Mouse (Mus musculus): Measurements from ENCODE around the gene Olfr676. TPM values are rescaled to one million over a fixed set of nuclear protein-coding genes. Genes with fewer than 3 reads are reported as not detected.

Olfr676 gene
- not detected in 2 replicates for polyA plus RNA-seq (2021; fragmentation: Nextera tagmentation)
- long read RNA-seq, experiment 1: 0 reads
- long read RNA-seq, experiment 2: 0 reads

DNA sequence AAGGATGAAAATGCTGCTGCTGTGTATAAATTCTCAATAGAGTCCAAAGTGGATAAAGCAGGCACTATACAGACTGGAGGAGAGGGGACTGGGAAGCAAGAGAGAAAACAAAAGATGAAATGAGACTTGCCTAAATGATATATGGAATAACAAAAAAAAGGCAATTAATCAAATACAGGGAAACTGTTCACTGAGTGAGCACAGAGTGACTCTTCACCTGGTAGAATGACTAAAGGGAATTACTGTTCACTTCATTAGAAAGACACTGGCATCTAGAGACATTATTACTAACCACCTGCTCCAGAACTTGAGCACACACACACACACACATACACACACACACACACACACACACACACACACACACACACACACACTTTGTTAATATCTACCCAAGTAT is at the start of gene Olfr676:
TSS of gene Olfr676 (plus strand) at position 301 of the 400 bp plus-strand sequence.

DNA sequence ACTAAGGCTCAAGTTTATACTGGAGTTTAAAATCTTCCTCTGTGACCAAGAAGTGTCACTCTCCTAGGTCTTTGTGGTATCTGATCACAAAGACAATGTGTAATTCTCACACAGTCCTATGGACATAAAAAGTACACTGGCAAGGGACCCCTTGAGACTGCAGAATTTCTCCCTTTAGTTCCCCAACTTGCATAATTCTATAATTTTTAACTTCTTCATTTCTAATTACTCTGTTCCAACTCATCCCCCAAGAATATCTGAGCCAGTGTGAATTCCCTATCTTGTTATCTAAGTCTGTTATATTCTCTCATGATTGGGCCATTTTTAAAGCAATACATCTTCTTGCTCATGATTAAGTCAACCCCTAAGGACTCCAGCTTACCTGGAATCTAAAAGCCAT is 30.6 kb upstream of the Olfr676 start, which contains the start of gene Olfr672:
TSS of gene Olfr672 (minus strand) at position 101 of the 400 bp plus-strand sequence.

DNA sequence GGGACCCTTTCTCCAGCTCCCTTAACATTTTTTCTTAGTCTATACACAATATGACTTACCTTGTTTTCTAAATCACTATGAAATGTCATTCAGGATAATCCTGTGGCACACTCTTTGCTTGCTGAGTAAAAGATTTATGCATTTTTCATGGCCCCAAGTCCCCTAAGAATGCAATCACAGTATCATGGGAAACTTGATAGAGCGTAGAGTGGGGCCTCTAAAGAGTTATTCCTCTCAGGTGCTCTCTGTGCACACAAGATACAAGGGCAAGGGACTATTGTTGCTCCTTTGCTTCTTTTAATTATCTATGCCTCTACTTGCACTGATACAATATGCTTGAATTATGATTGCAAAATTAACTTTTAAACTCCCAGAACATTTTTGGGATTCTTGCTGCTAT is 4.1 kb upstream of the Olfr676 start, which contains the start of gene Olfr675:
TSS of gene Olfr675 (minus strand) at position 101 of the 400 bp plus-strand sequence.

DNA sequence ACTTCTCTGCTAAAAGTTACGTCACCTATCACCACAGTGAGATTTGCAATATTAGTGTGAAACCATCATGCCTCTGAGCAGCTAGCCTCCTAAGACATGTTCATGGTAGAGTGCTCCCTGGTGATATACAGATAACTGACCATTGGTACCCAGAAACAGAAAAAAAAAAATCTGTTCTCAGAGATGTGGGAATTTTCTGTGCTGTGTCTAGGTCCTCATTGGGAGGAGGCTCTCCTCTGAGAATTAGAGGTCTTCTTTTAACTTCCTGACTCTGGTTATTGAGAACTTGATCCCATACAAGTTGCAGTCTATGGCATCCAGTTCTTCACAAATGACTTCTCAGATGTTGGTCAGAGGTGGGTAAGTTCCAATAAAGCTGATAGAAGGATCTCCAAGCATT is 31.7 kb downstream of the Olfr676 start, which contains the start of gene Olfr678:
TSS of gene Olfr678 (plus strand) at position 301 of the 400 bp plus-strand sequence.

DNA sequence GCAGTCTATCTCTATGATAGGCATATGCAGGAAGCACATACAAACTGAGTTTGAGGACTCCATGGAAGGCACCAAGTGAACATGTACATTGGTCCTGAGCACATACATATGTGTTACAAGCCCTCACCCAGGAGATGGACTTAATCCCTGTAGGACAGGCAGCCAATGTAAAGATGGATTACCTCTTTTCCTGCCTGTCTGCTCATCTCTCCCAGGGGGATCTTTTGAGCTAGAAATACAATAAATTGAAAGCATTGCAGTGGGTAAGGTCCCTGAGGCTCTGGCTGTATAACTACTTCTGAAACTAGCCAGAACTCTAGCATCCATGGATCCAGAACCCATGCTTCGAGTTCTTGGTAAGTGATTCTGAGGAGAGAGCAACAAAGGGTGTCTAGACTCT is 48.4 kb downstream of the Olfr676 start, which contains the start of gene Olfr679:
TSS of gene Olfr679 (plus strand) at position 301 of the 400 bp plus-strand sequence.

Other genes starting within 250 kb of the Olfr676 start
- not detected in 2 replicates for gene Usp17lb, start 190.1 kb upstream of the Olfr676 start, polyA plus RNA-seq (2021; fragmentation: Nextera tagmentation)
- not detected in 2 replicates for gene Usp17la, start 175.7 kb upstream of the Olfr676 start, polyA plus RNA-seq (2021; fragmentation: Nextera tagmentation)
- not detected in 2 replicates for gene Olfr665, start 154.7 kb upstream of the Olfr676 start, polyA plus RNA-seq (2021; fragmentation: Nextera tagmentation)
- gene Olfr666, start 136.7 kb upstream of the Olfr676 start, polyA plus RNA-seq (2021; fragmentation: Nextera tagmentation): not detected in 2 replicates
- not detected in 2 replicates for gene Olfr667, start 111.2 kb upstream of the Olfr676 start, polyA plus RNA-seq (2021; fragmentation: Nextera tagmentation)
- not detected in 2 replicates for gene Olfr668, start 104.6 kb upstream of the Olfr676 start, polyA plus RNA-seq (2021; fragmentation: Nextera tagmentation)
- gene Olfr669, start 98.5 kb upstream of the Olfr676 start, polyA plus RNA-seq (2021; fragmentation: Nextera tagmentation): not detected in 2 replicates
- not detected in 2 replicates for gene Olfr670, start 70.1 kb upstream of the Olfr676 start, polyA plus RNA-seq (2021; fragmentation: Nextera tagmentation)
- not detected in 2 replicates for gene Olfr671, start 53.6 kb upstream of the Olfr676 start, polyA plus RNA-seq (2021; fragmentation: Nextera tagmentation)
- not detected in 2 replicates for gene Olfr672, start 30.7 kb upstream of the Olfr676 start, polyA plus RNA-seq (2021; fragmentation: Nextera tagmentation)
- gene Olfr675, start 4.2 kb upstream of the Olfr676 start, polyA plus RNA-seq (2021; fragmentation: Nextera tagmentation): not detected in 2 replicates
- gene Olfr677, start 18.7 kb downstream of the Olfr676 start, polyA plus RNA-seq (2021; fragmentation: Nextera tagmentation): not detected in 2 replicates
- gene Olfr678, start 31.8 kb downstream of the Olfr676 start, polyA plus RNA-seq (2021; fragmentation: Nextera tagmentation): not detected in 2 replicates
- not detected in 2 replicates for gene Olfr679, start 48.5 kb downstream of the Olfr676 start, polyA plus RNA-seq (2021; fragmentation: Nextera tagmentation)
- gene Olfr680-ps1, start 60.1 kb downstream of the Olfr676 start, polyA plus RNA-seq (2021; fragmentation: Nextera tagmentation): not detected in 2 replicates
- not detected in 2 replicates for gene Olfr681, start 84.1 kb downstream of the Olfr676 start, polyA plus RNA-seq (2021; fragmentation: Nextera tagmentation)
- gene Olfr683, start 114.3 kb downstream of the Olfr676 start, polyA plus RNA-seq (2021; fragmentation: Nextera tagmentation): not detected in 2 replicates
- gene Olfr684, start 131.0 kb downstream of the Olfr676 start, polyA plus RNA-seq (2021; fragmentation: Nextera tagmentation): not detected in 2 replicates
- gene Olfr685, start 153.3 kb downstream of the Olfr676 start, polyA plus RNA-seq (2021; fragmentation: Nextera tagmentation): not detected in 2 replicates
- gene Olfr686, start 174.8 kb downstream of the Olfr676 start, polyA plus RNA-seq (2021; fragmentation: Nextera tagmentation): not detected in 2 replicates

Data from left cerebral cortex, adult 6 months (tissue).